Mouse (Mus musculus): ENCODE measurements around the gene Pan2.

DNA sequence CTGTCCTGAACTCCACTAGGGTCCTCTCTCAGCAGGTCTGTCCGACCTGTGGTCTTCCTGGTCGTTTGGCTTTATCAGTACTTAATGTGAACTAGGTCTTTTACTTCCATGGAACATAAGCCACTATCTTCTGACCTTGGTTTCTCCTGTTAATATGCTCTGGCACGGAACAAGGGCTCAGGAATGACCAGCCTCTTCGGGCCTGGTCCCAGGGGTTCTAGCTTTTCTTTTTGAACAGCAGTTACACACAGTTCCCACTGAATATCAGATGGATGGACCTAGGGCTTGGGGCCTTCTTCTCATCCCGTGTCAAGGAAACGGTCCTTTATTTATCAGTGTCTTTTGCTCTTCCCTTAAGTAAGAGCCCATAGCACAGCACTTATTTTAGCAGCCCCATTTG is 58.7 kb downstream of the Pan2 start:
- TF ChIP-seq GATA1 (IDR thresholded peaks at IDR 0.05; ENCODE audit: low read length) (no peak), TAL1 (IDR thresholded peaks at IDR 0.05; ENCODE audit: low read length) (no peak)

Data from erythroblast, embryonic 14.5 days (primary cell).